Mouse (Mus musculus) limb, embryonic 14.5 days (tissue): ENCODE measurements around the gene Pik3c2a. TPM values are rescaled to one million over a fixed set of nuclear protein-coding genes. Genes with fewer than 3 reads are reported as not detected.

Experiments
- ATAC-seq: fragments of 200-750 bp; cut with Nextera tagmentation; 2 replicates; pipeline ENCODE4 v1.8.0; 2017; ENCODE audit warnings: low read depth, moderate number of reproducible peaks, moderate TSS enrichment; ENCODE audit not compliant: low FRiP score
- DNase-seq: peaks from one replicate; pipeline ENCODE4 v3.0.0-alpha.2; 2015; ENCODE audit warnings: low spot score
- H3K27ac ChIP-seq: fragments of 300-500 bp; sonication (generic); replicated peaks from 2 replicates; pipeline ENCODE4 v1.5.1; 2014; ENCODE audit warnings: low read depth, mild to moderate bottlenecking, low read length, moderate library complexity, mixed read lengths
- H3K27me3 ChIP-seq: fragments of 300-500 bp; sonication (generic); 2 replicates; pipeline ENCODE4 v1.6.1; 2014; ENCODE audit warnings: low read length, mixed read lengths; ENCODE audit not compliant: control insufficient read depth, insufficient read depth
- H3K36me3 ChIP-seq: fragments of 300-500 bp; sonication (generic); 2 replicates; pipeline ENCODE4 v1.6.1; 2014; ENCODE audit warnings: mild to moderate bottlenecking, low read length, moderate library complexity, mixed read lengths; ENCODE audit not compliant: control insufficient read depth, insufficient read depth
- H3K4me1 ChIP-seq: fragments of 300-500 bp; sonication (generic); 2 replicates; pipeline ENCODE4 v1.6.1; 2014; ENCODE audit warnings: antibody characterized with exemption, low read length, mixed read lengths; ENCODE audit not compliant: control insufficient read depth, insufficient read depth
- H3K4me2 ChIP-seq: fragments of 300-500 bp; sonication (generic); replicated peaks from 2 replicates; pipeline ENCODE4 v1.6.1; 2014; ENCODE audit warnings: low read depth, mild to moderate bottlenecking, low read length, moderate library complexity; ENCODE audit not compliant: severe bottlenecking
- H3K4me3 ChIP-seq: fragments of 300-500 bp; sonication (generic); replicated peaks from 2 replicates; pipeline ENCODE4 v1.5.1; 2014; ENCODE audit warnings: low read length
- H3K9ac ChIP-seq: fragments of 300-500 bp; sonication (generic); 2 replicates; pipeline ENCODE4 v1.6.1; 2014; ENCODE audit warnings: mild to moderate bottlenecking, low read depth, low read length, moderate library complexity; ENCODE audit not compliant: severe bottlenecking
- H3K9me3 ChIP-seq: fragments of 300-500 bp; sonication (generic); 2 replicates; pipeline ENCODE4 v1.6.1; 2016; ENCODE audit warnings: low read length; ENCODE audit not compliant: control insufficient read depth
- POLR2A ChIP-seq: fragments of 200-500 bp; IDR thresholded peaks from 2 replicates; pipeline ENCODE4 v1.8.0; 2012; ENCODE audit warnings: inconsistent platforms, mild to moderate bottlenecking, moderate library complexity, borderline replicate concordance; ENCODE audit not compliant: insufficient read depth, insufficient read length; ENCODE audit errors: extremely low read depth
- WGBS: fragments of 180-500 bp; shearing (Covaris S2); extraction: QIAGEN DNeasy Blood & Tissue Kit; methylation state at CpG from one replicate; pipeline ENCODE4 v1.1.7; 2014; 5-methylcytosine and 5-hydroxymethylcytosine counted together
- polyA plus RNA-seq, 2 experiments: library from polyadenylated mRNA; depleted of rRNA in 1 of 2; stranded (reverse) in 1 of 2; unstranded in 1 of 2; fragments of >200 nt; fragmentation: Nextera tagmentation in 1 of 2; extraction: Ambion mirVana in 1 of 2; gene quantifications; 2 replicates each; pipeline versions ENCODE4 v1.2.1 to v1.2.3; 2012 to 2014

Pik3c2a gene
- polyA plus RNA-seq, 2 experiments, result 21.8 to 22.9 TPM

DNA sequence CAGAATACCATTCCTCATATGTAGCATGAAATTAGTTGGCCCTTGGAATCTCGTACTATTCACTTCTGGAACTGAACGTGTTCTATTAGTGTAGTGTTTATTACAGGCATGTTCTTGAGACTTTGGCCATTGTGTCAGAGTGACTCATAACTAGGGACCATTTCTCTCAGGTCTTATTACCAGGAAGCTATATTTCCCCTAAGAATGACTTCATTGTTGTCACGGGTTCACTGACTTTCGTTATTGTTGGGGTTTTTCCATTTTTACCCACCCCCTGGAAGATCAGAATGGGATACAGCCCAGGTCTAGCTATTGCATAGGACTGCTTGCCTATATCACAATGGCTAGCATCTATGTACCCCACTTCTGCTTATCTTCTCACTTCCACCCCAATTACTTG is 13.7 kb upstream of the Pik3c2a start:
- 57% methylated on average over 4 of the region's 4 CpGs for WGBS
- no peak for TF ChIP-seq POLR2A
- no peaks in the 10 kb centered on the region for H3K27me3 ChIP-seq

DNA sequence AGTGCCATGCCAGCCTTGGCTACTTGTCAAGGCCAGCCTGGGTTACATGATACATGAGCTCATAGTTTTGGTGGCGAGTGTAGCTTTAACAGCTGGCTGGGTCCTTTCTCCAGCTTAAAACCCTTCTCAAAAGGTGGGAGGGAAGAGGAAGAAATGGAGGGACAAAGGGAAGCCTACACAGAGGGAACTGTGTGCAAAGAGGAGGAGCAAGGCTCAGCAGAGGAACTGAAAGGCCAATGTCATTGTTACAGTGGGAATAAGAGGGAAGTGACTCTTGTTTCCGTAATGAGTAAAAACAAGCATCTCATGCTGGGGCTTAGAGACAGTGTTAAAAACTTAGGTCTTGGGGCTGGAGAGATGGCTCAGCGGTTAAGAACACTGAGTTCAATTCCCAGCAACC is 3.4 kb upstream of the Pik3c2a start:
- Histone ChIP-seq H3K9ac (no peak overlapping the region), H3K36me3 (no peaks in the 10 kb centered on the region), H3K27me3 (no peaks in the 10 kb centered on the region), H3K4me3 (no peak overlapping the region), H3K27ac (no peak overlapping the region), H3K9me3 (no peaks in the 10 kb centered on the region), H3K4me2 (no peak overlapping the region), H3K4me1 (peaks cover 16% of the 10 kb centered on the region)
- 89% methylated on average over 3 of the region's 3 CpGs for WGBS
- ATAC-seq, result no peak
- no peak for DNase-seq
- no peak for TF ChIP-seq POLR2A

More for the DNA sequence above, 13.7 kb upstream of the Pik3c2a start:
- no peak for DNase-seq
- Histone ChIP-seq H3K9ac (no peak overlapping the region), H3K4me1 (peaks cover 4% of the 10 kb centered on the region; the same call in 1 of the 2 replicates), H3K9me3 (no peaks in the 10 kb centered on the region), H3K27ac (no peak overlapping the region), H3K4me2 (no peak overlapping the region), H3K36me3 (no peaks in the 10 kb centered on the region), H3K4me3 (no peak overlapping the region)
- ATAC-seq, result no peak

DNA sequence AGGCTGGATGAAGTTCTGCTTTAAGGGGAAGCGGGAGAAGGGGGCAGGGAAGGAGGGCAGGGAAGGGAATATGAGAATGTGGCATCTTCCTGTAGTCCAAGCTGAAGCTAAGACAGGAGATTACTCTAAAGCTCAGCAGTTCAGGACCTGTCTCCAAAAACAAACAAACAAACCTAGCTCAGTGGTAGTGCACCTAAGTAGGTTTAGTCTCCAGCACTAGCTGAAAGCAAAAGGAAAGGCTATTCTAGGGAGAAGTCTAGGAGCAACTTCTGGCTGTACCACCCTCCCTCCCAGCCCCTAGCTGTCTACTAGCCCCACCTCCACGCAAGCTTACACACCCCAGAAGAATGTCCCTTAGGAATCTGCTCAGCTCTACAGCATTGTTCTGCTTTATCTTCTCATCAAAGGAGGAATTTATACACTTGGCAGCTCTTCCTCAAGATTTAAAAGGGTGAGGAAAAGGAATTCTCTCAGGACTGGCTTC is 1.1 kb upstream of the Pik3c2a start:
- Histone ChIP-seq H3K27ac (peak overlapping the region; percentile 86), H3K9ac (peak overlapping the region; percentile 91), H3K4me1 (peaks cover 19% of the 10 kb centered on the region), H3K27me3 (no peaks in the 10 kb centered on the region), H3K4me3 (peak overlapping the region; percentile 97), H3K4me2 (peak overlapping the region; percentile 88), H3K9me3 (no peaks in the 10 kb centered on the region), H3K36me3 (no peaks in the 10 kb centered on the region)
- 0% methylated on average over 2 of the region's 2 CpGs for WGBS
- TF ChIP-seq POLR2A, result no peak
- no peak for ATAC-seq
- peak; percentile 75 for DNase-seq

DNA sequence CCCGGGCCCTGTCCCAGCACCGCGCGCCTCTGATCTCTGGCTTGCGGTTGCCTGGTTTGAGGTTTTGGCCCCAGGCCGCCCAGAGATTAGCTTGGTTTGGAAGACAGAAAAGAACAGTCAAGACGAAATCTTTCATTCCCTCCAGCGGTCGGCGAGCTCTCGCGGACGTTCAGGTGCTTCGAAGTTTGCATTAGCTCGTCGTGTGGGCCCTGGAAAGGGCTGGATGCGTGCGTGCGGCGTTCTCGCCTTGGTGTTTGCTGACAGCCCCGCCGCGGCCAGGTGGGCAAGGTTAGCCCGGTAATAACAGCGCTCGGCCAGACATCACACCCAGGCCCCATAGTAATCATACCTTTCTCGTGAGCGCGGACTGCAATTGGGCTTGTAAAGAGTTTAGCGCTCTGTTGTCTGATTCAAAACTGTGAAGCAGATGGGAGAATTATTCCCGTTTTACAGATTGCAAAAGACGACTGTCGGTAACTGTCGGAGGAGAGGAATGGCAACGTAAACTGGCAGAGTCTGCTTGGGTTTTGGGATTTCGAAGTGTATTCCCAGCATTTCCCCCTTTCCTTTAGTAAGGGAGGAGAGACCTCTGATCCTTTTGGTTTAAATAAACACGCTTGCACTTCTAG is 562 bp upstream of the Pik3c2a start:
- H3K4me2 ChIP-seq, result peak overlapping the region; percentile 88
- peak; percentile 33 for DNase-seq
- H3K4me3 ChIP-seq, result peak overlapping the region; percentile 97
- peak; percentile 41; the same call in 1 of the 2 replicates for ATAC-seq
- H3K27ac ChIP-seq, result peak overlapping the region; percentile 86
- H3K36me3 ChIP-seq, result 0 out of 2 replicates have a peak, but pooled peaks cover under 1% of the 10 kb centered on the region
- no peak for TF ChIP-seq POLR2A
- no peaks in the 10 kb centered on the region for H3K9me3 ChIP-seq
- WGBS, result under 1% methylated on average over 37 of the region's 38 CpGs
- no peaks in the 10 kb centered on the region for H3K27me3 ChIP-seq
- H3K9ac ChIP-seq, result peak overlapping the region; percentile 91
- H3K4me1 ChIP-seq, result peaks cover 19% of the 10 kb centered on the region

DNA sequence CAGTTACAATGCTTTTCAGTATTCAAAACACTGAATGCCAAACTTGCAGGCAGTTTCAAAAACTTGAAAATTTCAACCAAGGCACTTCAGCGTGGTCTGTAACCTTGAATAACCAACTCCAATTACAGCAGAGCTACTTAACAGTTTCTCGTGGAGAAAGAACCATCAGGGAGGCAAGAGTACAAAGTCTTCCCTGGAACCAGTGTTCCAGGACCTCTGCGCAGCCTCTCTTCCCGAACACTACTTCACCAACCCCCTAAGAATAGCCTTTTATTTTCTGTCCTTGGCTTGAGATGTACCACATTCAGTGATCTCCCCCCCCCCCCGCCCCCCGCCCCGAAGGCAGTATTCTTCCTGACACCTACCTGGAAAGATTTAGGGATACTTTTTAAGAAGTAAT is 1.0 kb downstream of the Pik3c2a start:
- H3K9me3 ChIP-seq, result no peaks in the 10 kb centered on the region
- peak overlapping the region; percentile 91 for H3K9ac ChIP-seq
- peaks cover 19% of the 10 kb centered on the region for H3K4me1 ChIP-seq
- no peaks in the 10 kb centered on the region for H3K27me3 ChIP-seq
- peak overlapping the region; percentile 88 for H3K4me2 ChIP-seq
- H3K27ac ChIP-seq, result no peak overlapping the region
- WGBS, result 7% methylated on average over 7 of the region's 7 CpGs
- DNase-seq, result no peak
- H3K4me3 ChIP-seq, result peak overlapping the region; percentile 97
- 0 out of 2 replicates have a peak, but pooled peaks cover 10% of the 10 kb centered on the region for H3K36me3 ChIP-seq
- ATAC-seq, result no peak
- no peak for TF ChIP-seq POLR2A
